Mouse (Mus musculus) midbrain, postnatal 0 days (tissue): Measurements from ENCODE around the gene Sh3pxd2a. TPM values are rescaled to one million over a fixed set of nuclear protein-coding genes. Genes with fewer than 3 reads are reported as not detected.

Experiments used
- ATAC-seq: fragments of 200-750 bp; cut with Nextera tagmentation; 2 replicates; pipeline ENCODE4 v1.8.0; 2017; ENCODE audit warnings: moderate number of reproducible peaks, mild to moderate bottlenecking, moderate TSS enrichment, moderate library complexity; ENCODE audit not compliant: low FRiP score
- DNase-seq: peaks from one replicate; pipeline ENCODE4 v3.0.0-alpha.2; 2015; ENCODE audit warnings: low spot score
- H3K27ac ChIP-seq: fragments of 300-500 bp; sonication (generic); 2 replicates; pipeline ENCODE4 v1.5.1; 2014; ENCODE audit warnings: low read depth, mild to moderate bottlenecking, low read length, mixed read lengths
- H3K27me3 ChIP-seq: fragments of 300-500 bp; sonication (generic); 2 replicates; pipeline ENCODE4 v1.6.1; 2014; ENCODE audit warnings: low read length, control low read depth, mixed read lengths; ENCODE audit not compliant: insufficient read depth
- H3K36me3 ChIP-seq: fragments of 300-500 bp; sonication (generic); 2 replicates; pipeline ENCODE4 v1.6.1; 2014; ENCODE audit warnings: low read length, control low read depth, mixed read lengths; ENCODE audit not compliant: insufficient read depth
- H3K4me1 ChIP-seq: fragments of 300-500 bp; sonication (generic); 2 replicates; pipeline ENCODE4 v1.6.1; 2014; ENCODE audit warnings: mild to moderate bottlenecking, control low read depth, antibody characterized with exemption, low read length, mixed read lengths; ENCODE audit not compliant: insufficient read depth
- H3K4me2 ChIP-seq: fragments of 300-500 bp; sonication (generic); 2 replicates; pipeline ENCODE4 v1.6.1; 2014; ENCODE audit warnings: low read depth, mild to moderate bottlenecking, low read length, mixed read lengths; ENCODE audit not compliant: poor library complexity, severe bottlenecking
- H3K4me3 ChIP-seq: fragments of 300-500 bp; sonication (generic); 2 replicates; pipeline ENCODE4 v1.5.1; 2014; ENCODE audit warnings: low read depth, mild to moderate bottlenecking, low read length, moderate library complexity
- H3K9ac ChIP-seq: fragments of 300-500 bp; sonication (generic); replicated peaks from 2 replicates; pipeline ENCODE4 v1.6.1; 2014; ENCODE audit warnings: mild to moderate bottlenecking, low read length, moderate library complexity, mixed read lengths; ENCODE audit not compliant: poor library complexity, severe bottlenecking
- H3K9me3 ChIP-seq: fragments of 300-500 bp; sonication (generic); 2 replicates; pipeline ENCODE4 v1.6.1; 2016; ENCODE audit warnings: low read length, control low read depth
- CTCF ChIP-seq: IDR thresholded peaks from 2 replicates; pipeline ENCODE4 v1.5.1; 2016; ENCODE audit warnings: antibody characterized with exemption, mild to moderate bottlenecking
- WGBS: fragments of 180-500 bp; shearing (Covaris S2); extraction: QIAGEN DNeasy Blood & Tissue Kit; methylation state at CpG from one replicate; pipeline ENCODE4 v1.1.7; 2014; 5-methylcytosine and 5-hydroxymethylcytosine counted together
- polyA plus RNA-seq: library from polyadenylated mRNA; unstranded; fragments of >200 nt; fragmentation: Nextera tagmentation; extraction: Ambion mirVana; gene quantifications from 2 replicates; pipeline ENCODE4 v1.2.1, GENCODE M21; 2015
- total RNA-seq: library from RNA; depleted of rRNA; stranded (reverse); fragments of >200 nt; gene quantifications from 2 replicates; pipeline ENCODE4 v1.2.3, GENCODE M21; 2014

Sh3pxd2a gene
- total and polyA plus RNA-seq, 2 experiments from 2014 or later: 1.5 to 21.0 TPM

DNA sequence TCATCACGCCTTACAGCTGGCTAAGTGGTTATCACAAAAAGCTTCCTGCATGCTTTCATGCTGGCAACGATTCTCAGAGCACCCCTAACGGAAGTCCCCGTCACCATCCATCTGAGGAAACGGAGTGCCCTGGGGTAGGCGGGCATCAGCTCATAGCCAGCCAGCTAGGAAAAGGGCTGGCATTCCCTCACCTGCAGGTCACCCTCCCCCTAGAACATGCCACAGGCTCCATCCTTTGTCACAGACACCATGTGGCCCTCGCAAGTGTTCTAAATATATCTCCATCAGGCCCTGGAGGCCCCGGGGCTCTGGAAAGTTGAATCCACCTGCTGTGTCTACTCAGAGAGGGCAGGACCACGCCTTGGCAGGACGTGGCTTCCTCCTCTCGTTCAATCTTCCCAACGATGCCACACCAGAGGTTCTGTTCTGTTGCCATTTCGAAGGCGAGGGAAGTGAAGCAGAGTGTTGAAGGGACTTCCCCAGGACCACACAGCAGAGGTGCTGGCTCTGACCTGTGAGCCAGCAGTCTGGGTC lies 15.5 kb downstream of the Sh3pxd2a start:
- WGBS: 77% methylated on average over 14 of the region's 14 CpGs
- no peak overlapping the region for H3K27ac ChIP-seq
- ATAC-seq: no peak
- no peak overlapping the region for H3K4me3 ChIP-seq
- no peaks in the 10 kb centered on the region for H3K9me3 ChIP-seq
- H3K27me3 ChIP-seq: no peaks in the 10 kb centered on the region
- no peak overlapping the region for H3K9ac ChIP-seq
- H3K4me2 ChIP-seq: no peak overlapping the region
- no peaks in the 10 kb centered on the region for H3K36me3 ChIP-seq
- TF ChIP-seq CTCF: no peak
- DNase-seq: no peak
- no peaks in the 10 kb centered on the region for H3K4me1 ChIP-seq

GRCm38 (mm10) chr19:47446841-47447365 lies 17.3 kb downstream of the Sh3pxd2a start:
- H3K27me3 ChIP-seq: no peaks in the 10 kb centered on the region
- H3K36me3 ChIP-seq: no peaks in the 10 kb centered on the region
- no peak overlapping the region for H3K27ac ChIP-seq
- no peak overlapping the region for H3K9ac ChIP-seq
- H3K4me3 ChIP-seq: no peak overlapping the region
- H3K4me1 ChIP-seq: no peaks in the 10 kb centered on the region
- TF ChIP-seq CTCF: no peak
- DNase-seq (peak; percentile 71), ATAC-seq (0 out of 2 replicates have a peak, but pooled peaks have one; percentile 25)
- H3K9me3 ChIP-seq: no peaks in the 10 kb centered on the region
- 50% methylated on average over 9 of the region's 9 CpGs for WGBS
- no peak overlapping the region for H3K4me2 ChIP-seq

- no peaks in the 10 kb centered on the region for H3K9me3 ChIP-seq
- ATAC-seq (no peak), DNase-seq (no peak)
- WGBS: 85% methylated on average over 9 of the region's 9 CpGs
- no peak overlapping the region for H3K4me2 ChIP-seq
- TF ChIP-seq CTCF: no peak
- H3K4me3 ChIP-seq: no peak overlapping the region
- no peak overlapping the region for H3K27ac ChIP-seq
- no peak overlapping the region for H3K9ac ChIP-seq
- H3K36me3 ChIP-seq: no peaks in the 10 kb centered on the region
- H3K4me1 ChIP-seq: no peaks in the 10 kb centered on the region
- H3K27me3 ChIP-seq: no peaks in the 10 kb centered on the region
Observed at GRCm38 (mm10) chr19:47446130-47446529, 18.1 kb downstream of the Sh3pxd2a start.

GRCm38 (mm10) chr19:47445726-47446125 lies 18.5 kb downstream of the Sh3pxd2a start:
- Histone ChIP-seq H3K9ac (no peak overlapping the region), H3K4me1 (no peaks in the 10 kb centered on the region), H3K9me3 (no peaks in the 10 kb centered on the region), H3K4me2 (no peak overlapping the region), H3K36me3 (no peaks in the 10 kb centered on the region), H3K4me3 (no peak overlapping the region), H3K27ac (no peak overlapping the region), H3K27me3 (no peaks in the 10 kb centered on the region)
- DNase-seq (no peak), ATAC-seq (no peak)
- WGBS: 68% methylated on average over 6 of the region's 6 CpGs
- no peak for TF ChIP-seq CTCF

- Histone ChIP-seq H3K4me2 (no peak overlapping the region), H3K27me3 (no peaks in the 10 kb centered on the region), H3K4me1 (no peaks in the 10 kb centered on the region), H3K36me3 (no peaks in the 10 kb centered on the region), H3K27ac (no peak overlapping the region), H3K4me3 (no peak overlapping the region), H3K9ac (no peak overlapping the region), H3K9me3 (no peaks in the 10 kb centered on the region)
- WGBS: 43% methylated on average over 12 of the region's 12 CpGs
- DNase-seq (no peak), ATAC-seq (no peak)
- no peak for TF ChIP-seq CTCF
Observed at GRCm38 (mm10) chr19:47444488-47444887, 19.7 kb downstream of the Sh3pxd2a start.

- no peak overlapping the region for H3K4me2 ChIP-seq
- ATAC-seq (no peak), DNase-seq (no peak)
- H3K4me1 ChIP-seq: no peaks in the 10 kb centered on the region
- no peak overlapping the region for H3K9ac ChIP-seq
- H3K27ac ChIP-seq: no peak overlapping the region
- H3K36me3 ChIP-seq: no peaks in the 10 kb centered on the region
- no peak for TF ChIP-seq CTCF
- H3K9me3 ChIP-seq: no peaks in the 10 kb centered on the region
- WGBS: 84% methylated on average over 6 of the region's 6 CpGs
- H3K4me3 ChIP-seq: no peak overlapping the region
- no peaks in the 10 kb centered on the region for H3K27me3 ChIP-seq
Observed at GRCm38 (mm10) chr19:47442294-47442627, 21.9 kb downstream of the Sh3pxd2a start.
